Mouse (Mus musculus) testis, adult 2 months (tissue): ENCODE data around the gene Thap4.

Experiments used
- CTCF ChIP-seq: fragments of 200-500 bp; IDR thresholded peaks from 2 replicates; pipeline ENCODE4 v1.5.1; 2012; ENCODE audit warnings: low read depth, mild to moderate bottlenecking, inconsistent platforms, low read length, moderate library complexity; ENCODE audit not compliant: control insufficient read depth, insufficient read depth, insufficient replicate concordance
- POLR2A ChIP-seq: fragments of 200-500 bp; IDR thresholded peaks from 2 replicates; pipeline ENCODE4 v1.6.1; 2012; ENCODE audit warnings: low read depth, mild to moderate bottlenecking, inconsistent platforms, low read length, moderate library complexity; ENCODE audit not compliant: control insufficient read depth

DNA sequence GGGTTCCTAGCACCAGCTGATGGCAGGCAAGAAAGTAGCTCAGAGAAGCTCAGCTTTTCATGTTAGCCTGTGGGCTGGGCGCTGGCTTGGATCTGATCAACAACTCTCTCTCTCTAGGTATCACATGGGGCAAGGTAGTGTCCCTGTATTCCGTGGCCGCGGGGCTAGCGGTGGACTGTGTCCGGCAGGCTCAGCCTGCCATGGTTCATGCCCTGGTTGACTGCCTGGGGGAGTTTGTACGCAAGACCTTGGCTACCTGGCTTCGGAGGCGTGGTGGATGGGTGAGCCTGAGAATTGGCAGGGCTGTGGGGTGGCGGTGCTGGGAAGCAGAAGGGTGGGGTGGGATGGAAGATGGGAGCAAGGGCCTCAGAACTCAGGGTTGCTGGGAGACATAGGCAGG, 60.7 kb downstream of the Thap4 start:
- TF ChIP-seq POLR2A (no peak), CTCF (no peak)
